Mouse (Mus musculus): ENCODE measurements around the gene Ankfn1.

DNA sequence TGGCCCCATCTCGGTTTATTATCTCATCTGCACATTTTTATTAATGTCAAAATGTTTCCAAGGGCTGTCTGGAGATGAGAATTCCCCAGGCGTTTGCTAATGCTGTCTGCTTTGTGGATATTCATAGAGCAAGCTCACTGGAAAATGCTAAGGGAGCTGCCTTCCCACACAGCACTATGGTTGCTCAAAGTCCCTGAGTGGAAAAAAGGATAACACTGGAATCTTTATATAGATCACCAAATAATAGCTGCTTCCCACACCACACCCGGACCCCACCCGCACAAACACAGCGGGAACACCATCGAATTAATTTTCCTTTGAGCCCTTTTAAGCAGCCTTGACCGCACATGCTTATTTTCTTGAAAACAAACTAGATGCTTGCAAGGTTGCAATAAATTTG, 169.4 kb downstream of the Ankfn1 start:
- TF ChIP-seq CTCF (IDR thresholded peaks at IDR 0.05; ENCODE audit: low read depth, low read length) (no peak), POLR2A (IDR thresholded peaks at IDR 0.05; ENCODE audit: borderline replicate concordance, low read depth, low read length) (no peak)

Measured in bone marrow macrophage, adult 2 months (primary cell).